Mouse (Mus musculus) heart, postnatal 0 days (tissue): ENCODE data around the gene Adam22.
"Not testable (repeated sequence)": the region's sequence is repeated elsewhere in the genome, so short reads cannot be mapped to it uniquely, and the experiment has no call there.

Experiments
- CTCF ChIP-seq: IDR thresholded peaks from 2 replicates; pipeline ENCODE4 v1.5.1; 2016; ENCODE audit warnings: antibody characterized with exemption, control low read depth, low read depth
- EP300 ChIP-seq: IDR thresholded peaks from 2 replicates; pipeline ENCODE4 v1.6.1; 2016; ENCODE audit warnings: antibody characterized with exemption, low read depth

- not testable (repeated sequence) for TF ChIP-seq CTCF, EP300
Observed at GRCm38 (mm10) chr5:8184992-8185391, 183.0 kb downstream of the Adam22 start.
